Mouse (Mus musculus) spleen, postnatal 4 days (tissue): ENCODE results near the gene Erlin1.

Experiments
- DNase-seq, 2 experiments: peaks; one replicate each; pipeline ENCODE4 v3.0.0; 2022; ENCODE audit warnings: low spot score in 2 of 2

Gene Erlin1

DNA sequence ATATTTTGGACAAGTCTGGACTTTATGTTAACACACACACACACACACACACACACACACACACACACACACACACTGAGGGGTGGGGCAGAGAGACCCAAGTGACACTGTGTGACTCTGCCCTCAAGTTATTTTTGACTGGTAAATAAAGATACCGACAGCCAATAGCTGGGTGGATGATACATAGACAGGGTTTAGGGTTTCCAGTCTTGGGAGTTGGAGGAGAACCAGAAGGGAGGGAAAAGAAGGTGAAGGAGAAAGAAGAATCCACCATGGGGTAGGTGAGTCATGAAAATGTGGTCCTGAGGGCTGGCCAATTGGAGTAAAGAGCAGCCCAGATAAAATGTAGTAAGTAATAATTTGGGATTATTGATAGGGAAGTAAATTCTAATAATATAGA, 69.5 kb downstream of the Erlin1 start:
- no peak for DNase-seq

DNA sequence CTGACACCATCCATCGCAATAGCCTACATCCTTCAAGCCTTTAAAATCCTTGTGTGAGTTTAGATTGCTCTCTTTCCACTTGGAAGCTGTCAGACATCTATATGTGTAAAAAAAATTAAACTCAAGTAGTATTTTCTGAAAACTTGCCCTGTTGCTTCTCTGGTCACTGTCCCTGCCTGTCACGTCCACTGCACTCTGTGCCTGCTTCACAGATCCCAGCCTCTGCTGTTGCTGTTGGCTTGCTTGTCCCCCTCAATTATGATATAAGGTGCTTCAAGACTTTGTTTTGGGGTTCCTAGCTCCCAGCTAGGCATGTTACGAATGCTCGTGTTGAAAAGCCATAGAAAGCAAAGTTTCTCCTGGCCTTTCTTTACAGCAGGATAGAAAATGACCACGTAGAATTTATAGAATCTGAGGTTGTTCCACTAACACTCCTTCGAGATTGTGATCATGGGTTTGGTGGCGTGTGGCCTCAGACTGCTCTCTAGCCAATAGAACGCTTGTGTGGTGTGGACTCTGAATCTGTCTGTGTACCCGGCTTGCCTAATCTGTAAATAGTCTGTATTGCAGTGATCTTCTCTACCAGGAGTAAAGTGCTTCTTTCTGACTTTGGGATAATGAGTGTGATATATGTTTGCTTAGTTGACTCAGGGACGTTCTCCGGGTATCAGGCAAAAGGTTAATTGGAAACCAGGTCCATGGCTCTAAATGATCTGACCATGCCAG, 70.6 kb downstream of the Erlin1 start:
- no peak for DNase-seq

GRCm38 (mm10) chr19:43998101-43998500, 71.5 kb downstream of the Erlin1 start:
- no peak for DNase-seq

- DNase-seq: no peak
These were observed 74.2 kb downstream of the Erlin1 start for GRCm38 (mm10) chr19:43995427-43995826.

DNA sequence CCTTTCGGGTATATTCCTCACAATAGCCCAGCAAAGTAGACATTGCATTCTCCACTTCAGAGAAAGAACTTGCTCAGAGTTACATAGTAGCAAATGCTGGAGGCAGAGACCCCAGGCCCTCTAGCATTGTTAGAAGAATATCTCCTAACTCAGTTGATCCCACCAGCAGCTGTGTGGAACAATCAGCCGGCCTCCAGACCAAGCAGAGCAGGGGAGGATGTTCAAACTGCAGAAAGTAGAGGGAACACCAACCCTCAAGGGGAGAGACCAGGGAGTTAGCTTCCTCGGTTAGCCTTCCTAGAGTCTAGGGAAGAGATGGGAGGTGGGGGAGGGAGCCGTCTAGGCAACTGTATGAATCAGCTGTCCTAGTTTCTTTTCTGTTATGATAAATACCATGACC, 77.1 kb downstream of the Erlin1 start:
- no peak for DNase-seq

DNA sequence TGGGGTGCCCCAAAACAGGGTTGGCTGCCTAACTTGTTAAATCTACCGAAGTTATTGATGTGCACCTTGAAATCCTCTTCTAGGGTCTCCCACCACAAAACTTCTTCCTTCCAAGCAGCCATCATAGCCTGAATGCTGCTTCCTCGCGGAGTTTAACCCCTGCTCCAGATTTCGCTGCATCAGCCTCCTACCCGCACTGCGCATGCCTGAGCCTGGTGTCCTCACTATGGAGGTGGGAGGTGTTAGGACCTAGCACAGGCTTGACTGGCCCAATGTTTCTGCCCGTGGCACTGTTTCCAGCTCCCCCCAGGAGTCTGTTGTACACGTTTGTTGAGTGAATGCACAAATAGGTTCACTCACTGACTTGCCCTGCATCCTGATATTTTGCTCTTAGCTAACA, 79.2 kb downstream of the Erlin1 start:
- DNase-seq: no peak

DNA sequence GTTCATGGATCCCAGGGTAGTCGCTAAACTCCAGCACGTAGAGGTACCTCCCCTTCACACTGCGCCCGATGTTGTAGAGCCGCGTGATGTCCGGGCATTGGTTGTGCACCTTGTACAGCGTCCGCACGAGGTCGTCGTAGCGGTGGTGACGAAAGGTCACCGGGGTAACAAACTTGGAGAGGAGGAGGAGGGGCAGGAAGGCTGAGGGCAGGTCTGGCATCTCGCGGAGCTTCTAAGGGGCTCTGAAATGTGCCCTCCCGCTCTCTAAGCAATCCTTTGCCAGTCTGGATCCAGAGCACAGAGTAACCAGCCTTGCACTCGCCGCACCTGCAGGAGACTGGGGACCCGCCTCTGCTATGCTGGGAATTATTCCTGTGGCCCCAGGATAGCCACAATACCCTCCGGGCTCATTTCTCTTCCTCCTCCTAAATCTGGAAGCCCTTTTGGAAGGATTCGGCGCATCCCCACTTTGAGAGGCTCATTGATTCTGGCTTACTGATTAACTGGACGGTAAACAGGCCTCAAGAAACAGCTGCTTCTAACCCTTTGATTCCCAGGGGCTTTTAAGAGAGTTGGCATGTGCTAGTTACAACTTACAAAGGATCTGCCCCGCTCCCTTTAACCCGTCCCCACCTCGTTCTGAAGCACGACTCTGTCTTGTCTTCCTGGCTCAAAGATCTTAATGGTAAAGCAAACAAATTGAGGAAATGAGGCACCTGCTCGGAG, 83.4 kb downstream of the Erlin1 start, which contains the start of gene Cpn1:
Gene Cpn1 (minus strand): TSS at position 488 of the 726 bp plus-strand sequence.
- no peak for DNase-seq
